Mouse (Mus musculus) MEL (cell line): ENCODE results near the gene Rrp8. TPM values are rescaled to one million over a fixed set of nuclear protein-coding genes. Genes with fewer than 3 reads are reported as not detected.

Experiments used
- DNase-seq: peaks from one replicate; pipeline ENCODE4 v3.0.0; 2011; ENCODE audit warnings: low read depth, low spot score
- H3K27ac ChIP-seq: 2 replicates; pipeline ENCODE4 v1.5.1; 2012; ENCODE audit warnings: low read depth, mild to moderate bottlenecking, control low read depth, low read length, moderate library complexity; ENCODE audit not compliant: control insufficient read depth
- H3K27me3 ChIP-seq, 2 experiments: fragments of 150-350 bp in 1 of 2; sonication (generic) in 1 of 2; 2 replicates each; pipeline ENCODE4 v1.6.1; 2012; ENCODE audit warnings: low read length in 2 of 2, mild to moderate bottlenecking in 2 of 2, improper control_type of control experiment in 1 of 2, moderate library complexity in 1 of 2; ENCODE audit not compliant: insufficient read depth in 2 of 2, control insufficient read depth in 1 of 2
- H3K36me3 ChIP-seq, 2 experiments: 2 replicates each; pipeline ENCODE4 v1.6.1; 2012 to 2014; ENCODE audit warnings: low read length in 2 of 2, improper control_type of control experiment in 1 of 2, inconsistent platforms in 1 of 2, mild to moderate bottlenecking in 1 of 2; ENCODE audit not compliant: insufficient read depth in 2 of 2, control insufficient read depth in 1 of 2
- H3K4me1 ChIP-seq, 2 experiments: fragments of 150-350 bp in 1 of 2; sonication (generic) in 1 of 2; 2 replicates each; pipeline ENCODE4 v1.6.1; 2012; ENCODE audit warnings: low read length in 2 of 2, improper control_type of control experiment in 1 of 2, mild to moderate bottlenecking in 1 of 2; ENCODE audit not compliant: insufficient read depth in 2 of 2, control insufficient read depth in 1 of 2
- H3K4me3 ChIP-seq, 2 experiments: fragments of 150-350 bp in 1 of 2; sonication (generic) in 1 of 2; 2 replicates each; pipeline ENCODE4 v1.5.1; 2012; ENCODE audit warnings: low read depth in 2 of 2, low read length in 2 of 2, mild to moderate bottlenecking in 2 of 2, moderate library complexity in 2 of 2, control low read depth in 1 of 2, improper control_type of control experiment in 1 of 2; ENCODE audit not compliant: control insufficient read depth in 1 of 2, insufficient read depth in 1 of 2
- H3K79me2 ChIP-seq: 2 replicates; pipeline ENCODE4 v1.6.1; 2012; ENCODE audit warnings: mild to moderate bottlenecking, low read length, moderate library complexity; ENCODE audit not compliant: control insufficient read depth, poor library complexity, insufficient read depth
- H3K9ac ChIP-seq: 2 replicates; pipeline ENCODE4 v1.6.1; 2012; ENCODE audit warnings: low read depth, mild to moderate bottlenecking, control low read depth, low read length, moderate library complexity; ENCODE audit not compliant: control insufficient read depth, poor library complexity, severe bottlenecking
- H3K9me3 ChIP-seq: fragments of 150-350 bp; sonication (generic); replicated peaks from 2 replicates; pipeline ENCODE4 v1.6.1; 2012; ENCODE audit warnings: mild to moderate bottlenecking, low read length, improper control_type of control experiment, moderate library complexity; ENCODE audit not compliant: insufficient read depth
- BHLHE40 ChIP-seq: IDR thresholded peaks from 2 replicates; pipeline ENCODE4 v1.6.1; 2012; ENCODE audit warnings: low read depth, mild to moderate bottlenecking, inconsistent platforms, low read length, improper control_type of control experiment, borderline replicate concordance
- CHD1 ChIP-seq: IDR thresholded peaks from 2 replicates; pipeline ENCODE4 v1.6.1; 2012; ENCODE audit warnings: low read depth, mild to moderate bottlenecking, inconsistent platforms, low read length, improper control_type of control experiment
- CHD2 ChIP-seq: IDR thresholded peaks from 2 replicates; pipeline ENCODE4 v1.6.1; 2011; ENCODE audit warnings: low read length, improper control_type of control experiment
- CTCF ChIP-seq, 3 experiments: IDR thresholded peaks in 2 of 3; conservative IDR thresholded peaks in 1 of 3; 2 replicates each; pipeline ENCODE4 v1.5.1; 2011 to 2012; ENCODE audit warnings: low read length in 3 of 3, low read depth in 2 of 3, mild to moderate bottlenecking in 2 of 3, improper control_type of control experiment in 1 of 3, inconsistent platforms in 1 of 3, mixed read lengths in 1 of 3, moderate library complexity in 1 of 3; ENCODE audit not compliant: control insufficient read depth in 1 of 3, insufficient read depth in 1 of 3, poor library complexity in 1 of 3, severe bottlenecking in 1 of 3
- E2F4 ChIP-seq: IDR thresholded peaks from 2 replicates; pipeline ENCODE4 v1.6.1; 2011; ENCODE audit warnings: low read depth, low read length, improper control_type of control experiment, borderline replicate concordance
- ELF1 ChIP-seq: IDR thresholded peaks from 2 replicates; pipeline ENCODE4 v1.6.1; 2014; ENCODE audit warnings: low read depth, mild to moderate bottlenecking, inconsistent platforms, low read length, improper control_type of control experiment, moderate library complexity
- EP300 ChIP-seq, 2 experiments: IDR thresholded peaks; 2 replicates each; pipeline ENCODE4 v1.6.1; 2011; ENCODE audit warnings: improper control_type of control experiment in 2 of 2, low read length in 2 of 2, low read depth in 1 of 2, mild to moderate bottlenecking in 1 of 2
- ETS1 ChIP-seq: IDR thresholded peaks from 2 replicates; pipeline ENCODE4 v1.6.1; 2012; ENCODE audit warnings: low read depth, mild to moderate bottlenecking, inconsistent platforms, low read length, improper control_type of control experiment, moderate library complexity
- GABPA ChIP-seq: IDR thresholded peaks from 2 replicates; pipeline ENCODE4 v1.6.1; 2012; ENCODE audit warnings: low read depth, mild to moderate bottlenecking, inconsistent platforms, low read length, improper control_type of control experiment, moderate library complexity
- HCFC1 ChIP-seq: IDR thresholded peaks from 2 replicates; pipeline ENCODE4 v1.6.1; 2012; ENCODE audit warnings: low read depth, mild to moderate bottlenecking, inconsistent platforms, low read length, improper control_type of control experiment, moderate library complexity
- KAT2A ChIP-seq: conservative IDR thresholded peaks from 2 replicates; pipeline ENCODE4 v1.6.1; 2012; ENCODE audit warnings: low read depth, low read length, improper control_type of control experiment, inconsistent platforms
- MAFK ChIP-seq: IDR thresholded peaks from 2 replicates; pipeline ENCODE4 v1.6.1; 2011; ENCODE audit warnings: low read depth, mild to moderate bottlenecking, low read length, improper control_type of control experiment, borderline replicate concordance
- MAX ChIP-seq: IDR thresholded peaks from 2 replicates; pipeline ENCODE4 v1.6.1; 2011; ENCODE audit warnings: low read length, improper control_type of control experiment
- MAZ ChIP-seq: IDR thresholded peaks from 2 replicates; pipeline ENCODE4 v1.6.1; 2012; ENCODE audit warnings: low read depth, mild to moderate bottlenecking, inconsistent platforms, low read length, improper control_type of control experiment
- MEF2A ChIP-seq: IDR thresholded peaks from 2 replicates; pipeline ENCODE4 v1.6.1; 2014; ENCODE audit warnings: low read depth, mild to moderate bottlenecking, inconsistent platforms, low read length, improper control_type of control experiment; ENCODE audit not compliant: poor library complexity, insufficient replicate concordance, severe bottlenecking; ENCODE audit errors: extremely low read depth
- MXI1 ChIP-seq: IDR thresholded peaks from 2 replicates; pipeline ENCODE4 v1.6.1; 2011; ENCODE audit warnings: mild to moderate bottlenecking, low read depth, low read length, improper control_type of control experiment
- MYB ChIP-seq: IDR thresholded peaks from 2 replicates; pipeline ENCODE4 v1.6.1; 2011; ENCODE audit warnings: mild to moderate bottlenecking, low read depth, low read length, improper control_type of control experiment
- MYC ChIP-seq: IDR thresholded peaks from 2 replicates; pipeline ENCODE4 v1.6.1; 2011; ENCODE audit warnings: low read depth, mild to moderate bottlenecking, low read length, improper control_type of control experiment, moderate library complexity
- NELFE ChIP-seq: IDR thresholded peaks from 2 replicates; pipeline ENCODE4 v1.6.1; 2011; ENCODE audit warnings: low read depth, low read length, improper control_type of control experiment
- NRF1 ChIP-seq: IDR thresholded peaks from 2 replicates; pipeline ENCODE4 v1.6.1; 2014; ENCODE audit warnings: low read depth, mild to moderate bottlenecking, inconsistent platforms, low read length, improper control_type of control experiment, moderate library complexity; ENCODE audit not compliant: poor library complexity, insufficient read depth, severe bottlenecking
- POLR2A ChIP-seq, 2 experiments: IDR thresholded peaks; 2 replicates each; pipeline ENCODE4 v1.6.1; 2011 to 2012; ENCODE audit warnings: low read length in 2 of 2, mild to moderate bottlenecking in 2 of 2, control low read depth in 1 of 2, improper control_type of control experiment in 1 of 2, low read depth in 1 of 2, moderate library complexity in 1 of 2; ENCODE audit not compliant: control insufficient read depth in 1 of 2, insufficient read depth in 1 of 2, poor library complexity in 1 of 2
- POLR2AphosphoS2 ChIP-seq: IDR thresholded peaks from 2 replicates; pipeline ENCODE4 v1.6.1; 2011; ENCODE audit warnings: low read length, improper control_type of control experiment
- POLR2AphosphoS5 ChIP-seq: IDR thresholded peaks from 2 replicates; pipeline ENCODE4 v1.6.1; 2012; ENCODE audit warnings: low read depth, borderline replicate concordance, mild to moderate bottlenecking, inconsistent platforms, low read length, moderate library complexity, mixed read lengths
- RAD21 ChIP-seq: IDR thresholded peaks from 2 replicates; pipeline ENCODE4 v1.6.1; 2011; ENCODE audit warnings: mild to moderate bottlenecking, low read depth, low read length, improper control_type of control experiment
- SIN3A ChIP-seq: IDR thresholded peaks from 2 replicates; pipeline ENCODE4 v1.6.1; 2012; ENCODE audit warnings: low read length, improper control_type of control experiment, inconsistent platforms
- SMC3 ChIP-seq: IDR thresholded peaks from 2 replicates; pipeline ENCODE4 v1.6.1; 2011; ENCODE audit warnings: low read depth, low read length, improper control_type of control experiment
- TAL1 ChIP-seq: IDR thresholded peaks from 2 replicates; pipeline ENCODE4 v1.6.1; 2012; ENCODE audit warnings: mild to moderate bottlenecking, inconsistent platforms, low read length, moderate library complexity, mixed read lengths
- TBP ChIP-seq: IDR thresholded peaks from 2 replicates; pipeline ENCODE4 v1.8.0; 2011; ENCODE audit warnings: low read depth, low read length, improper control_type of control experiment
- TCF12 ChIP-seq: IDR thresholded peaks from 2 replicates; pipeline ENCODE4 v1.6.1; 2014; ENCODE audit warnings: low read depth, mild to moderate bottlenecking, inconsistent platforms, low read length, improper control_type of control experiment, moderate library complexity
- UBTF ChIP-seq: IDR thresholded peaks from 2 replicates; pipeline ENCODE4 v1.6.1; 2012; ENCODE audit warnings: low read depth, mild to moderate bottlenecking, inconsistent platforms, low read length, improper control_type of control experiment, moderate library complexity, borderline replicate concordance; ENCODE audit not compliant: insufficient read depth
- USF2 ChIP-seq, 2 experiments: IDR thresholded peaks; 2 replicates each; pipeline ENCODE4 v1.6.1; 2011 to 2012; ENCODE audit warnings: improper control_type of control experiment in 2 of 2, low read length in 2 of 2, borderline replicate concordance in 1 of 2, inconsistent platforms in 1 of 2, low read depth in 1 of 2, mild to moderate bottlenecking in 1 of 2; ENCODE audit not compliant: insufficient read depth in 1 of 2
- ZC3H11A ChIP-seq: IDR thresholded peaks from 2 replicates; pipeline ENCODE4 v1.6.1; 2012; ENCODE audit warnings: low read depth, mild to moderate bottlenecking, inconsistent platforms, low read length, improper control_type of control experiment
- ZMIZ1 ChIP-seq: IDR thresholded peaks from 2 replicates; pipeline ENCODE4 v1.6.1; 2012; ENCODE audit warnings: low read depth, mild to moderate bottlenecking, inconsistent platforms, low read length, improper control_type of control experiment, moderate library complexity
- ZNF384 ChIP-seq: IDR thresholded peaks from 2 replicates; pipeline ENCODE4 v1.6.1; 2012; ENCODE audit warnings: low read depth, mild to moderate bottlenecking, inconsistent platforms, low read length, improper control_type of control experiment
- polyA plus RNA-seq, 2 experiments: library from polyadenylated mRNA; stranded (reverse) in 1 of 2; unstranded in 1 of 2; fragments of >175 nt in 1 of 2; fragments of >200 nt in 1 of 2; gene quantifications; 2 replicates each; pipeline versions ENCODE4 v1.2.1 to v1.2.4; 2012; ENCODE audit warnings: low replicate concordance in 2 of 2, low read depth in 1 of 2; ENCODE audit not compliant: insufficient read length in 2 of 2, insufficient read depth in 1 of 2, missing spikeins in 1 of 2
- total RNA-seq: library from RNA; depleted of rRNA; stranded (reverse); fragments of 300-350 nt; gene quantifications from 2 replicates; pipeline ENCODE4 v1.2.3, GENCODE M21; 2012

Rrp8 gene
- total and polyA plus RNA-seq, 3 experiments: 54.2 to 66.9 TPM; not detected in 1

DNA sequence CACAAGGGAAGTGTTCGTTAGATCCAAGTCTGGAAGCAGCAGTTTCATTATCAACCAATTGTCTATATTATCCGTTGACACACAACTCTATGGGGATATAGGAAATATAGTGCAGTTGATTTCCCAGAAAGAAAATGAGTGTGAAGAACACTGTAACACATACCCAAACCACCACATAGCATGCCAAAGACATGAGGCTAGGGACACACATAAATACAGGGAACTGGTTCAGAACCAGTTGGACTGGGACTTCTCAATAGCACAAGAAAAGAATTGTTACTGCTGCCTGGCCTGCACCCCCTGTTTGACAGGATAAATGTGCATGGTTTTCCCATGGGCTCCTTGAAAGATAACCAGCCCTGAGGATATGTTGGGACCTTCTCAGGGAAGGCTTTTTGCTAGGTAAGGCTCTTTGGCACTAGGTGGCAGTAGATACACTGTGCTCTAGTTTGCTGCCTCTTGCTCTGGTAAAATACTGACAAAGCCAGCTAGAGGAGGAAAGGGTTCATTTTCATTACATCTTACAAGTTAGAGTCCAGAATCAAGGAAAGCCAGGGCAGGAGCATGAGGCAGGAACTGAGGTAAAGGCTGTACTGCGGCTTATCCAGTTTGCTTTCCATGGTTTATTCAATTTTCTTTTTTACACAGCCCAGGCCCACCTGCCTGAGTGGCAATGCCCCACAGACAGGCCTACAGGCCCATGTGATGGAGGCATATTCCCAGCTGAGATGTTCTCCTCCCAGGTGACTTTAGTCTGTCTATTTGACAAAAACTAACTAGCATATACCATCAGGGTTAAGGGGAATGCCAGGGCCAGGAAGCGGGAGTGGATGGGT is 10.8 kb downstream of the Rrp8 start:
- peaks cover 0 to 11% of the 10 kb centered on the region in 2 experiments; a peak in 1 of 4 replicates for H3K36me3 ChIP-seq
- peak; percentile 58 for TF ChIP-seq ZC3H11A
- no peak for TF ChIP-seq MYB
- TF ChIP-seq BHLHE40: no peak
- no peak for TF ChIP-seq POLR2A (IDR thresholded peaks at IDR 0.05; ENCODE audit: control insufficient read depth in 1 of 2, insufficient read depth in 1 of 2, low read depth in 1 of 2, low read length in 2 of 2, poor library complexity in 1 of 2)
- TF ChIP-seq EP300 (IDR thresholded peaks at IDR 0.05; ENCODE audit: low read depth in 1 of 2, low read length in 2 of 2): no peak
- TF ChIP-seq POLR2AphosphoS5: no peak
- TF ChIP-seq ZMIZ1: no peak
- TF ChIP-seq CHD2: no peak
- TF ChIP-seq UBTF: no peak
- no peak for TF ChIP-seq HCFC1
- no peak for TF ChIP-seq USF2 (IDR thresholded peaks at IDR 0.05; ENCODE audit: borderline replicate concordance in 1 of 2, insufficient read depth in 1 of 2, low read depth in 1 of 2, low read length in 2 of 2)
- no peak for TF ChIP-seq TAL1
- TF ChIP-seq MAFK: no peak
- no peak for TF ChIP-seq ELF1
- TF ChIP-seq KAT2A: no peak
- no peak for TF ChIP-seq MXI1
- TF ChIP-seq MAX: no peak
- no peak for TF ChIP-seq E2F4
- TF ChIP-seq POLR2AphosphoS2: no peak
- TF ChIP-seq NRF1: no peak
- peak; percentile 53 to 85 (median 80) for TF ChIP-seq CTCF (IDR thresholded peaks at IDR 0.05 in 2 of 3, conservative IDR thresholded peaks at IDR 0.05 in 1 of 3; ENCODE audit: control insufficient read depth in 1 of 3, insufficient read depth in 1 of 3, low read depth in 2 of 3, low read length in 3 of 3, poor library complexity in 1 of 3, severe bottlenecking in 1 of 3)
- TF ChIP-seq SMC3: peak; percentile 74
- TF ChIP-seq MYC: no peak
- TF ChIP-seq CHD1: no peak
- no peak for TF ChIP-seq SIN3A
- no peak for TF ChIP-seq TBP
- TF ChIP-seq ZNF384: no peak
- no peak for TF ChIP-seq MAZ
- no peak for TF ChIP-seq ETS1
- peak; percentile 78 for TF ChIP-seq RAD21
- no peak for TF ChIP-seq TCF12
- TF ChIP-seq GABPA: no peak
- no peak for TF ChIP-seq MEF2A
- TF ChIP-seq NELFE: no peak
- H3K27me3 ChIP-seq: no peaks in the 10 kb centered on the region
- H3K4me1 ChIP-seq: peaks cover 0 to 6% of the 10 kb centered on the region in 2 experiments; a peak in 3 of 4 replicates
- H3K27ac ChIP-seq: no peak overlapping the region
- H3K4me3 ChIP-seq: no peak overlapping the region
- DNase-seq: peak; percentile 73
- no peaks in the 10 kb centered on the region for H3K79me2 ChIP-seq
- H3K9ac ChIP-seq: no peak overlapping the region
- no peaks in the 10 kb centered on the region for H3K9me3 ChIP-seq
